Mouse (Mus musculus) cerebellum, adult 2 months (tissue): ENCODE data around the gene Elmo1. TPM values are rescaled to one million over a fixed set of nuclear protein-coding genes. Genes with fewer than 3 reads are reported as not detected.
A peak's percentile ranks its signal among the peaks of the same experiment; 100 is the strongest.

Experiments used
- DNase-seq, 2 experiments: peaks; one replicate each; pipeline ENCODE4 v3.0.0; 2021
- H3K27ac ChIP-seq: fragments of 200-500 bp; 2 replicates; pipeline ENCODE4 v1.5.1; 2012; ENCODE audit warnings: low read length, control low read depth, inconsistent platforms; ENCODE audit not compliant: insufficient read depth
- H3K27me3 ChIP-seq: fragments of 200-500 bp; 2 replicates; pipeline ENCODE4 v1.6.1; 2012; ENCODE audit warnings: inconsistent platforms, mild to moderate bottlenecking, low read length, moderate library complexity; ENCODE audit not compliant: control insufficient read depth, insufficient read depth
- H3K4me1 ChIP-seq: fragments of 200-500 bp; 2 replicates; pipeline ENCODE4 v1.6.1; 2011; ENCODE audit warnings: low read length; ENCODE audit not compliant: control insufficient read depth, insufficient read depth
- H3K4me3 ChIP-seq: fragments of 200-500 bp; replicated peaks from 2 replicates; pipeline ENCODE3; 2011; ENCODE audit warnings: mild to moderate bottlenecking, low read depth, low read length, control low read depth; ENCODE audit not compliant: insufficient read depth
- CTCF ChIP-seq: fragments of 200-500 bp; IDR thresholded peaks from 2 replicates; pipeline ENCODE4 v1.5.1; 2011; ENCODE audit warnings: low read depth, mild to moderate bottlenecking, control low read depth, low read length, moderate library complexity, borderline replicate concordance; ENCODE audit not compliant: insufficient read depth
- POLR2A ChIP-seq: fragments of 200-500 bp; IDR thresholded peaks from 2 replicates; pipeline ENCODE4 v1.6.1; 2011; ENCODE audit warnings: low read length, control low read depth, borderline replicate concordance; ENCODE audit not compliant: insufficient read depth
- WGBS: fragments of 180-500 bp; shearing (Covaris S2); methylation state at CpG from one replicate; pipeline ENCODE4 v1.1.7; 2018; 5-methylcytosine and 5-hydroxymethylcytosine counted together
- polyA plus RNA-seq: library from polyadenylated mRNA; depleted of rRNA; stranded (reverse); fragments of >200 nt; gene quantifications from 2 replicates; pipeline ENCODE4 v1.2.3, GENCODE M21; 2012

Elmo1 gene
- polyA plus RNA-seq, 1 experiment, result 92.3 TPM

GRCm38 (mm10) chr13:20048837-20049160 is 41.6 kb upstream of the Elmo1 start:
- no peak for TF ChIP-seq POLR2A
- TF ChIP-seq CTCF, result no peak
- no peak for DNase-seq
- Histone ChIP-seq H3K27ac (no peak overlapping the region), H3K4me1 (no peaks in the 10 kb centered on the region; the same call in 1 of the 2 replicates), H3K4me3 (no peak overlapping the region), H3K27me3 (no peaks in the 10 kb centered on the region)
- WGBS, result 28% methylated on average over 2 of the region's 2 CpGs

DNA sequence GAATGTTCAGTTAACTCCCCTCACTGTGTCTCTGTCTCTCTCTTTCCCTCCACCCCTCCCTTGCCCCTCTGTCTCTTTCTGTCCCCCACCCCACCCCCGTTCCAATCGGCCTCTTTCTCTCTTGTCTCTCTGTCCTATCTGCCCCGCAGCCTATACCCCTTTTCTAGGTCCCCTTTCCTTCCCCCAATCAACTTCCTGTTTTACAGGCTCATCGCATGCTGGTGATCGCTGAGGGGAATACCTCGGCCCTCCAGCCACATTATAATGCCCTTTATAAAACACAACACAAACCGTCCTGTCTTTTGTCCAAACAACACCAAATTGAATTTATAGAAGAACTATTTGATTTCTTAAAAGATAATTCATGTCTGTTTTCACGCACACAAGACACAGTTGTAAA is 40.7 kb upstream of the Elmo1 start:
- H3K27me3 ChIP-seq, result no peaks in the 10 kb centered on the region
- 91% methylated on average over 8 of the region's 8 CpGs for WGBS
- no peak for DNase-seq

GRCm38 (mm10) chr13:20050149-20050548 is 40.2 kb upstream of the Elmo1 start:
- no peak for DNase-seq
- Histone ChIP-seq H3K4me1 (no peaks in the 10 kb centered on the region; the same call in 1 of the 2 replicates), H3K4me3 (no peak overlapping the region), H3K27me3 (no peaks in the 10 kb centered on the region), H3K27ac (no peak overlapping the region)
- TF ChIP-seq CTCF (no peak), POLR2A (no peak)
- WGBS, result 93% methylated on average over 10 of the region's 10 CpGs

More for the DNA sequence above, 40.7 kb upstream of the Elmo1 start:
- no peaks in the 10 kb centered on the region; the same call in 1 of the 2 replicates for H3K4me1 ChIP-seq
- no peak for TF ChIP-seq POLR2A
- TF ChIP-seq CTCF, result no peak
- H3K27ac ChIP-seq, result no peak overlapping the region
- no peak overlapping the region for H3K4me3 ChIP-seq

- H3K4me1 ChIP-seq, result no peaks in the 10 kb centered on the region
- H3K27me3 ChIP-seq, result no peaks in the 10 kb centered on the region
- TF ChIP-seq CTCF, result no peak
- TF ChIP-seq POLR2A, result no peak
- WGBS, result 81% methylated on average over 1 of the region's 1 CpGs
- no peak overlapping the region for H3K4me3 ChIP-seq
- no peak for DNase-seq
- H3K27ac ChIP-seq, result no peak overlapping the region
Measured at GRCm38 (mm10) chr13:20057926-20058325, 32.5 kb upstream of the Elmo1 start.

GRCm38 (mm10) chr13:20061031-20061430 is 29.4 kb upstream of the Elmo1 start:
- Histone ChIP-seq H3K27me3 (no peaks in the 10 kb centered on the region), H3K4me1 (no peaks in the 10 kb centered on the region), H3K27ac (no peak overlapping the region), H3K4me3 (no peak overlapping the region)
- WGBS, result 38% methylated on average over 5 of the region's 5 CpGs
- TF ChIP-seq CTCF (no peak), POLR2A (no peak)
- peak; percentile 27 to 41 for DNase-seq

DNA sequence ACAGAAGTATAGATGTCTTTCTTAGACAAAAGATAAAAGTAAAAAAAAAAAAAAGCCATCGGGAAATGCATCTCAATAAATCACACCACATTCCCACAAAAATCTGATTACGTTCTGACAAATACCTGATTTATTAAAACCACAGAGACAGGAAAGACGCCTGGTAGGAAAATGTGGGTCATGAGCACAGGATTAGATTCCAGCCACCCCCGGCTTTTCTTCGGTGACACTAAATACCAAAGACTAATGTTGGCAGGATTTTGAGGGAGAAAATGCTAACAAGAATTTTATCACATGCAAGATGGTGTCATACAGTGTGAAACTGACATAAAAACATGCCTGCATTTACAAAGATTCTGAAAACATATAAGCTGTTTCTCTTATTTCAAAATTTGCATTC is 27.1 kb upstream of the Elmo1 start:
- H3K4me3 ChIP-seq, result no peak overlapping the region
- WGBS, result 43% methylated on average over 5 of the region's 5 CpGs
- H3K4me1 ChIP-seq, result no peaks in the 10 kb centered on the region
- no peaks in the 10 kb centered on the region for H3K27me3 ChIP-seq
- peak in 1 of 2 experiments; percentile 1 for DNase-seq
- TF ChIP-seq POLR2A (no peak), CTCF (no peak)
- no peak overlapping the region for H3K27ac ChIP-seq

GRCm38 (mm10) chr13:20072043-20072442 is 18.4 kb upstream of the Elmo1 start:
- TF ChIP-seq POLR2A (no peak), CTCF (no peak)
- H3K27ac ChIP-seq, result no peak overlapping the region
- no peaks in the 10 kb centered on the region for H3K27me3 ChIP-seq
- no peak for DNase-seq
- H3K4me1 ChIP-seq, result no peaks in the 10 kb centered on the region; the same call in 1 of the 2 replicates
- no peak overlapping the region for H3K4me3 ChIP-seq

DNA sequence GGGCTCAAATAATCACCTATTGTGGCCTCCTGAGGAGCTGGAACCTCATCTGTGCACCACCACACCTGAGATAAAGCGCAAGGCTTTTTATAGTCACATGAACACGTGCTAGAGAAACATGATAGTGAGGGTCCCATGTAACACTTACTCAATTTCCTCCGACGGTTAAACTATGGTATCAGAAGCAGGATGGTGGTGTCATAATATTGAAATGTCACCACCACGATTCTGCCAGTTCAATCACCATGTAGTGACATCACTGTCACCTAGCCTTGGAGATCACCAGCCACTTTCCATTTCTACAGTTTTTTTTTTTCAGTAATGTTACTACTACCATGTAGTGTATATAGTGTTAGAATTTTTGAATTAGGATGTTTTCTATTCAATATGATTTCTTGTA is 17.4 kb upstream of the Elmo1 start:
- DNase-seq, result no peak
- Histone ChIP-seq H3K4me1 (no peaks in the 10 kb centered on the region; the same call in 1 of the 2 replicates), H3K27ac (no peak overlapping the region), H3K4me3 (no peak overlapping the region), H3K27me3 (no peaks in the 10 kb centered on the region)
- 90% methylated on average over 5 of the region's 5 CpGs for WGBS
- TF ChIP-seq CTCF (no peak), POLR2A (no peak)

- Histone ChIP-seq H3K4me3 (no peak overlapping the region), H3K4me1 (no peaks in the 10 kb centered on the region; the same call in 1 of the 2 replicates), H3K27me3 (no peaks in the 10 kb centered on the region), H3K27ac (no peak overlapping the region)
- WGBS, result 87% methylated on average over 1 of the region's 1 CpGs
- TF ChIP-seq POLR2A, result no peak
- no peak for TF ChIP-seq CTCF
- no peak for DNase-seq
Measured at GRCm38 (mm10) chr13:20076521-20076920, 13.9 kb upstream of the Elmo1 start.
